In genomic region chr12:75309756-75310155, GRCm38 (mm10) we compare ENCODE assay signal across 7 mouse cellular contexts. TPM values are rescaled to one million over a fixed set of nuclear protein-coding genes. Genes with fewer than 3 reads are reported as not detected.
A peak's percentile ranks its signal among the peaks of the same experiment; 100 is the strongest.
DNase-seq lines count a peak whose midpoint lies in the region; ATAC-seq and TF ChIP-seq lines count a peak whose summit lies in the region.

No protein-coding gene starts in this region.

- no peak for ATAC-seq in intestine, postnatal 0 days

- TF ChIP-seq CTCF in intestine, postnatal 0 days (IDR thresholded peaks at IDR 0.05; ENCODE audit: low read depth): no peak

- H3K4me2 ChIP-seq in intestine, postnatal 0 days (replicated peaks; ENCODE audit: low read depth): peak overlapping the region; percentile 72

- no peak overlapping the region for H3K9ac ChIP-seq in intestine, postnatal 0 days (ENCODE audit: low read depth, low read length)

- peak overlapping the region; percentile 37 for H3K4me3 ChIP-seq in embryonic facial prominence, embryonic 10.5 days
- peak overlapping the region; percentile 49 for H3K4me3 ChIP-seq in intestine, postnatal 0 days (ENCODE audit: low read depth, low read length)

- intact Hi-C loops in left cerebral cortex, postnatal 4 days (cut with DNase I): no loop called here

- H3K36me3 ChIP-seq in embryonic facial prominence, embryonic 10.5 days (replicated peaks): no peaks in the 10 kb centered on the region
- H3K36me3 ChIP-seq in intestine, postnatal 0 days (ENCODE audit: control insufficient read depth, insufficient read depth): no peaks in the 10 kb centered on the region

- WGBS in embryonic facial prominence, embryonic 10.5 days: 46% methylated on average over 6 of the region's 6 CpGs
- WGBS in intestine, postnatal 0 days: 43% methylated on average over 6 of the region's 6 CpGs

- H3K4me1 ChIP-seq in embryonic facial prominence, embryonic 10.5 days: peaks cover 22% of the 10 kb centered on the region
- H3K4me1 ChIP-seq in intestine, postnatal 0 days (replicated peaks; ENCODE audit: control insufficient read depth, insufficient read depth, low read length): 0 out of 2 replicates have a peak, but pooled peaks cover 3% of the 10 kb centered on the region

- no peaks in the 10 kb centered on the region for H3K9me3 ChIP-seq in embryonic facial prominence, embryonic 10.5 days
- no peaks in the 10 kb centered on the region for H3K9me3 ChIP-seq in intestine, postnatal 0 days (ENCODE audit: control insufficient read depth)

- peaks cover 4% of the 10 kb centered on the region; the same call in 1 of the 2 replicates for H3K27me3 ChIP-seq in embryonic facial prominence, embryonic 10.5 days (replicated peaks; ENCODE audit: low read depth, poor library complexity, severe bottlenecking)
- H3K27me3 ChIP-seq in intestine, postnatal 0 days (replicated peaks; ENCODE audit: control insufficient read depth, insufficient read depth, low read length): no peaks in the 10 kb centered on the region

- peak overlapping the region; percentile 51 for H3K27ac ChIP-seq in embryonic facial prominence, embryonic 10.5 days (replicated peaks)
- no peak overlapping the region for H3K27ac ChIP-seq in intestine, postnatal 0 days (ENCODE audit: low read depth, low read length)

- peak; percentile 30 for DNase-seq in embryonic facial prominence, embryonic 10.5 days (ENCODE audit: low spot score)
- peak; percentile 71 to 75 for DNase-seq in heart, adult 18-20 months
- peak; percentile 10 to 54 for DNase-seq in lung, adult 18-20 months
- no peak for DNase-seq in cerebellum, adult 9-10 months
- DNase-seq in left cerebral cortex, postnatal 4 days: no peak
- no peak for DNase-seq in cerebellum, adult 11-12 months

RNA-seq across cellular contexts. Expression of gene Rhoj, which starts 1.6 kb away (rescaled TPM):
- polyA plus RNA-seq in embryonic facial prominence, embryonic 10.5 days (2016; fragmentation: Nextera tagmentation; extraction: Ambion mirVana): 19.9 and 25.5 TPM in 2 replicates
- 10 to 100 TPM; 32.4 to 35.7 TPM for total RNA-seq in heart, adult 18-20 months (2021)
- polyA plus RNA-seq in intestine, postnatal 0 days (2015; fragmentation: Nextera tagmentation; extraction: Ambion mirVana): 27.9 and 28.1 TPM in 2 replicates
- total RNA-seq in left cerebral cortex, postnatal 4 days (2021): 1 to 10 TPM; 7.4 to 8.4 TPM

Comparison
In these comparisons a context has a peak if more than half of its experiments do, and no peak if none do; other contexts are left out.
1. DNase-seq: peak in embryonic facial prominence, embryonic 10.5 days (single experiment), heart, adult 18-20 months (2 of 2) and lung, adult 18-20 months (2 of 2); none in cerebellum, adult 9-10 months (single experiment), left cerebral cortex, postnatal 4 days (single experiment) and cerebellum, adult 11-12 months (single experiment).